Mouse (Mus musculus): ENCODE data around the gene Zfp219. TPM values are rescaled to one million over a fixed set of nuclear protein-coding genes. Genes with fewer than 3 reads are reported as not detected.

Gene Zfp219
- polyA plus RNA-seq, 1 experiment from 2014 or later, result 32.9 TPM

Other genes with a start within 250 kb of the Zfp219 start
- 0.85 and 1.0 TPM in 2 replicates for gene Ang4, start 247.1 kb downstream of the Zfp219 start, polyA plus RNA-seq (2015; fragmentation: Nextera tagmentation; extraction: Ambion mirVana)
- gene AY358078, start 220.7 kb downstream of the Zfp219 start, polyA plus RNA-seq (2015; fragmentation: Nextera tagmentation; extraction: Ambion mirVana), result not detected in 2 replicates
- 0.19 and 0.39 TPM in 2 replicates for gene Ear6, start 167.0 kb downstream of the Zfp219 start, polyA plus RNA-seq (2015; fragmentation: Nextera tagmentation; extraction: Ambion mirVana)
- gene Mettl17, start 135.9 kb downstream of the Zfp219 start, polyA plus RNA-seq (2015; fragmentation: Nextera tagmentation; extraction: Ambion mirVana), result 50.7 and 57.7 TPM in 2 replicates
- 0.73 and 0.98 TPM in 2 replicates for gene Slc39a2, start 127.8 kb downstream of the Zfp219 start, polyA plus RNA-seq (2015; fragmentation: Nextera tagmentation; extraction: Ambion mirVana)
- gene Ndrg2, start 106.6 kb downstream of the Zfp219 start, polyA plus RNA-seq (2015; fragmentation: Nextera tagmentation; extraction: Ambion mirVana), result 73.7 and 81.7 TPM in 2 replicates
- not detected in 2 replicates for gene Tppp2, start 102.3 kb downstream of the Zfp219 start, polyA plus RNA-seq (2015; fragmentation: Nextera tagmentation; extraction: Ambion mirVana)
- not detected in 2 replicates for gene Rnase13, start 98.0 kb downstream of the Zfp219 start, polyA plus RNA-seq (2015; fragmentation: Nextera tagmentation; extraction: Ambion mirVana)
- 85.7 and 102 TPM in 2 replicates for gene Arhgef40, start 36.0 kb downstream of the Zfp219 start, polyA plus RNA-seq (2015; fragmentation: Nextera tagmentation; extraction: Ambion mirVana)
- 10.1 and 14.2 TPM in 2 replicates for gene Tmem253, start 5.1 kb downstream of the Zfp219 start, polyA plus RNA-seq (2015; fragmentation: Nextera tagmentation; extraction: Ambion mirVana)
- not detected in 2 replicates for gene Olfr221, start 21.7 kb upstream of the Zfp219 start, polyA plus RNA-seq (2015; fragmentation: Nextera tagmentation; extraction: Ambion mirVana)
- 570 and 597 TPM in 2 replicates for gene Hnrnpc, start 83.3 kb upstream of the Zfp219 start, polyA plus RNA-seq (2015; fragmentation: Nextera tagmentation; extraction: Ambion mirVana)
- 56.4 and 59.0 TPM in 2 replicates for gene Rpgrip1, start 90.0 kb upstream of the Zfp219 start, polyA plus RNA-seq (2015; fragmentation: Nextera tagmentation; extraction: Ambion mirVana)
- 54.6 and 58.7 TPM in 2 replicates for gene Supt16, start 176.7 kb upstream of the Zfp219 start, polyA plus RNA-seq (2015; fragmentation: Nextera tagmentation; extraction: Ambion mirVana)
- 28.7 and 30.6 TPM in 2 replicates for gene Chd8, start 237.0 kb upstream of the Zfp219 start, polyA plus RNA-seq (2015; fragmentation: Nextera tagmentation; extraction: Ambion mirVana)

All from stomach, embryonic 15.5 days (tissue).